Mouse (Mus musculus) spleen, adult 2 months (tissue): Measurements from ENCODE around the gene Arrdc4.

ENCODE experiments used
- CTCF ChIP-seq: fragments of 200-500 bp; IDR thresholded peaks from 2 replicates; pipeline ENCODE4 v1.5.1; 2011; ENCODE audit warnings: mild to moderate bottlenecking, inconsistent platforms; ENCODE audit not compliant: insufficient read depth, insufficient read length, insufficient replicate concordance; ENCODE audit errors: extremely low read depth
- POLR2A ChIP-seq: fragments of 200-500 bp; IDR thresholded peaks from 2 replicates; pipeline ENCODE4 v1.6.1; 2011; ENCODE audit warnings: low read depth, low read length, inconsistent platforms

- TF ChIP-seq POLR2A, result no peak
- no peak for TF ChIP-seq CTCF
Observed at GRCm38 (mm10) chr7:68738676-68739399, 10.2 kb downstream of the Arrdc4 start.
